Mouse (Mus musculus): ENCODE data around the gene Trip11. TPM values are rescaled to one million over a fixed set of nuclear protein-coding genes. Genes with fewer than 3 reads are reported as not detected.
"Not testable (repeated sequence)": the region's sequence is repeated elsewhere in the genome, so short reads cannot be mapped to it uniquely, and the experiment has no call there.

The Trip11 gene
- 14.4 and 20.3 TPM in 2 replicates for polyA plus RNA-seq (2014; fragmentation: Nextera tagmentation; extraction: Ambion mirVana)

GRCm38 (mm10) chr12:101912626-101913490, at the start of gene Trip11:
Gene Trip11 (minus strand): TSS chr12:101913267.
- Histone ChIP-seq H3K9me3 (replicated peaks; ENCODE audit: control insufficient read depth, low read length) (no peaks in the 10 kb centered on the region), H3K27ac (ENCODE audit: low read depth, low read length) (peak within 1 kb of the TSS; percentile 72), H3K27me3 (replicated peaks; ENCODE audit: control insufficient read depth, insufficient read depth, low read length) (no peaks in the 10 kb centered on the region), H3K4me3 (ENCODE audit: low read depth, low read length) (peak within 1 kb of the TSS; percentile 89), H3K4me1 (ENCODE audit: control insufficient read depth, insufficient read depth, low read length) (peaks cover 14% of the 10 kb centered on the region), H3K36me3 (ENCODE audit: control insufficient read depth, insufficient read depth, low read length) (no peaks in the 10 kb centered on the region), H3K4me2 (ENCODE audit: low read length) (peak within 1 kb of the TSS; percentile 71), H3K9ac (ENCODE audit: low read length) (peak within 1 kb of the TSS; percentile 92)
- DNase-seq (ENCODE audit: low spot score) = peak; percentile 94
- peak; percentile 97 for ATAC-seq
- WGBS = under 1% methylated on average over 69 of the region's 69 CpGs

- not testable (repeated sequence) for H3K9me3 ChIP-seq (replicated peaks; ENCODE audit: control insufficient read depth, low read length); H3K9ac ChIP-seq (ENCODE audit: low read length); H3K36me3 ChIP-seq (ENCODE audit: control insufficient read depth, insufficient read depth, low read length); H3K4me3 ChIP-seq (ENCODE audit: low read depth, low read length); H3K27ac ChIP-seq (ENCODE audit: low read depth, low read length); H3K4me1 ChIP-seq (ENCODE audit: control insufficient read depth, insufficient read depth, low read length); H3K27me3 ChIP-seq (replicated peaks; ENCODE audit: control insufficient read depth, insufficient read depth, low read length); DNase-seq (ENCODE audit: low spot score); ATAC-seq; H3K4me2 ChIP-seq (ENCODE audit: low read length)
- 90% methylated on average over 5 of the region's 5 CpGs for WGBS
Measured at GRCm38 (mm10) chr12:101958960-101959780, 46.1 kb upstream of the Trip11 start.

GRCm38 (mm10) chr12:101958556-101958955, 45.5 kb upstream of the Trip11 start:
- H3K27me3 ChIP-seq (replicated peaks; ENCODE audit: control insufficient read depth, insufficient read depth, low read length) = no peaks in the 10 kb centered on the region
- H3K27ac ChIP-seq (ENCODE audit: low read depth, low read length) = no peak overlapping the region
- no peaks in the 10 kb centered on the region for H3K36me3 ChIP-seq (ENCODE audit: control insufficient read depth, insufficient read depth, low read length)
- 0 out of 2 replicates have a peak, but pooled peaks cover 6% of the 10 kb centered on the region for H3K4me1 ChIP-seq (ENCODE audit: control insufficient read depth, insufficient read depth, low read length)
- ATAC-seq (no peak), DNase-seq (ENCODE audit: low spot score) (no peak)
- H3K4me3 ChIP-seq (ENCODE audit: low read depth, low read length) = peak overlapping the region; percentile 92
- no peaks in the 10 kb centered on the region for H3K9me3 ChIP-seq (replicated peaks; ENCODE audit: control insufficient read depth, low read length)
- peak overlapping the region; percentile 40 for H3K4me2 ChIP-seq (ENCODE audit: low read length)
- no peak overlapping the region for H3K9ac ChIP-seq (ENCODE audit: low read length)
- 62% methylated on average over 9 of the region's 9 CpGs for WGBS

GRCm38 (mm10) chr12:101957942-101958544, 45.0 kb upstream of the Trip11 start, which contains the start of gene Atxn3:
Gene Atxn3 (minus strand): TSS chr12:101958246.
- WGBS = 0% methylated on average over 53 of the region's 54 CpGs
- H3K27ac ChIP-seq (ENCODE audit: low read depth, low read length) = peak within 1 kb of the TSS; percentile 72; the same call in 1 of the 2 replicates
- H3K36me3 ChIP-seq (ENCODE audit: control insufficient read depth, insufficient read depth, low read length) = no peaks in the 10 kb centered on the region
- H3K4me1 ChIP-seq (ENCODE audit: control insufficient read depth, insufficient read depth, low read length) = 0 out of 2 replicates have a peak, but pooled peaks cover 6% of the 10 kb centered on the region
- H3K4me2 ChIP-seq (ENCODE audit: low read length) = peak within 1 kb of the TSS; percentile 73
- H3K9ac ChIP-seq (ENCODE audit: low read length) = peak within 1 kb of the TSS; percentile 85
- peak; percentile 99 for ATAC-seq
- H3K9me3 ChIP-seq (replicated peaks; ENCODE audit: control insufficient read depth, low read length) = no peaks in the 10 kb centered on the region
- peak within 1 kb of the TSS; percentile 92 for H3K4me3 ChIP-seq (ENCODE audit: low read depth, low read length)
- DNase-seq (ENCODE audit: low spot score) = peak; percentile 98
- H3K27me3 ChIP-seq (replicated peaks; ENCODE audit: control insufficient read depth, insufficient read depth, low read length) = no peaks in the 10 kb centered on the region

- Histone ChIP-seq H3K27ac (ENCODE audit: low read depth, low read length) (peak overlapping the region; percentile 72; the same call in 1 of the 2 replicates), H3K9me3 (replicated peaks; ENCODE audit: control insufficient read depth, low read length) (no peaks in the 10 kb centered on the region), H3K36me3 (ENCODE audit: control insufficient read depth, insufficient read depth, low read length) (no peaks in the 10 kb centered on the region), H3K4me2 (ENCODE audit: low read length) (peak overlapping the region; percentile 73), H3K4me1 (ENCODE audit: control insufficient read depth, insufficient read depth, low read length) (0 out of 2 replicates have a peak, but pooled peaks cover 6% of the 10 kb centered on the region), H3K27me3 (replicated peaks; ENCODE audit: control insufficient read depth, insufficient read depth, low read length) (no peaks in the 10 kb centered on the region), H3K4me3 (ENCODE audit: low read depth, low read length) (peak overlapping the region; percentile 92), H3K9ac (ENCODE audit: low read length) (peak overlapping the region; percentile 85)
- WGBS = 10% methylated on average over 26 of the region's 26 CpGs
- DNase-seq (ENCODE audit: low spot score) (no peak), ATAC-seq (no peak)
Measured at GRCm38 (mm10) chr12:101957079-101957941, 44.2 kb upstream of the Trip11 start.

GRCm38 (mm10) chr12:101955821-101956220, 42.8 kb upstream of the Trip11 start:
- not testable (repeated sequence) for H3K4me1 ChIP-seq (ENCODE audit: control insufficient read depth, insufficient read depth, low read length); ATAC-seq

GRCm38 (mm10) chr12:101948801-101949200, 35.7 kb upstream of the Trip11 start:
- Histone ChIP-seq H3K27ac (ENCODE audit: low read depth, low read length) (no peak overlapping the region), H3K4me1 (ENCODE audit: control insufficient read depth, insufficient read depth, low read length) (no peaks in the 10 kb centered on the region), H3K9me3 (replicated peaks; ENCODE audit: control insufficient read depth, low read length) (no peaks in the 10 kb centered on the region), H3K4me2 (ENCODE audit: low read length) (no peak overlapping the region), H3K4me3 (ENCODE audit: low read depth, low read length) (no peak overlapping the region), H3K27me3 (replicated peaks; ENCODE audit: control insufficient read depth, insufficient read depth, low read length) (no peaks in the 10 kb centered on the region), H3K36me3 (ENCODE audit: control insufficient read depth, insufficient read depth, low read length) (peaks cover 32% of the 10 kb centered on the region), H3K9ac (ENCODE audit: low read length) (no peak overlapping the region)
- no peak for ATAC-seq
- no peak for DNase-seq (ENCODE audit: low spot score)
- 81% methylated on average over 4 of the region's 4 CpGs for WGBS

More at GRCm38 (mm10) chr12:101955821-101956220, 42.8 kb upstream of the Trip11 start:
- H3K9ac ChIP-seq (ENCODE audit: low read length); H3K36me3 ChIP-seq (ENCODE audit: control insufficient read depth, insufficient read depth, low read length); H3K27me3 ChIP-seq (replicated peaks; ENCODE audit: control insufficient read depth, insufficient read depth, low read length); H3K4me3 ChIP-seq (ENCODE audit: low read depth, low read length); H3K9me3 ChIP-seq (replicated peaks; ENCODE audit: control insufficient read depth, low read length); H3K27ac ChIP-seq (ENCODE audit: low read depth, low read length); H3K4me2 ChIP-seq (ENCODE audit: low read length); DNase-seq (ENCODE audit: low spot score): not testable (repeated sequence)
- WGBS = 96% methylated on average over 8 of the region's 8 CpGs

GRCm38 (mm10) chr12:101947986-101948385, 34.9 kb upstream of the Trip11 start:
- WGBS = 94% methylated on average over 8 of the region's 8 CpGs

More at GRCm38 (mm10) chr12:101947986-101948385, 34.9 kb upstream of the Trip11 start:
- Histone ChIP-seq H3K9me3 (replicated peaks; ENCODE audit: control insufficient read depth, low read length) (no peaks in the 10 kb centered on the region), H3K27me3 (replicated peaks; ENCODE audit: control insufficient read depth, insufficient read depth, low read length) (no peaks in the 10 kb centered on the region), H3K36me3 (ENCODE audit: control insufficient read depth, insufficient read depth, low read length) (peaks cover 35% of the 10 kb centered on the region), H3K27ac (ENCODE audit: low read depth, low read length) (no peak overlapping the region), H3K4me1 (ENCODE audit: control insufficient read depth, insufficient read depth, low read length) (no peaks in the 10 kb centered on the region), H3K4me2 (ENCODE audit: low read length) (no peak overlapping the region), H3K4me3 (ENCODE audit: low read depth, low read length) (no peak overlapping the region), H3K9ac (ENCODE audit: low read length) (no peak overlapping the region)
- DNase-seq (ENCODE audit: low spot score) = no peak
- ATAC-seq = no peak

All from forebrain, embryonic 14.5 days (tissue).